Mouse (Mus musculus): Measurements from ENCODE around the gene Stard5.

The Stard5 gene

GRCm38 (mm10) chr7:83677296-83677695 is 45.5 kb downstream of the Stard5 start:
- ChIA-PET CTCF (interaction anchor here in 1 of 4 experiments (1.2 to 2.2 kb wide), 2 partner anchors 18 to 110 kb away, joined by 3 to 5 read pairs; no protein-coding TSS in a partner anchor), POLR2A (interaction anchor here in 2 of 4 experiments (0.5 to 1.2 kb wide), 3 partner anchors 105 to 225 kb away, joined by 3 read pairs; no protein-coding TSS in a partner anchor)

DNA sequence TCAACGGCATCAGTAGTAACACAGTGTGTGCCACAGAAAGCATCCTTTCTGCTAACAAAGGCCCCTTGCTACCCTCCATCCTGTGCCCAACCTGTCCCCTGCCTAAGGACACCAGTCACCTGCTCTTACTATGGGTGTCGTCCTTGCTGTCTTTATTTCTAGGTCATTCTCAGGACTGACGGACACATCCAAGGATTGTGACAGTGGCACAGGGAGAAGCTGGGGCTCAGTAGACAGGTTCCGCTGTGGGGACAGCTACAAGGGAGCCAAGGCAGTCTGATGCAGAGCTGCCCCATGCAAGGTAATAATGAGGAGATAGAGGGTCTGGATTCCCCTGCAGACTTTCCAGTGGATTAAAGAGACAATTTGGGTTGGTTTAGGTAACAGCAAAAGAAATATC is 46.7 kb downstream of the Stard5 start:
- POLR2A ChIA-PET: interaction anchor here in 1 of 4 experiments (0.9 kb wide), 1 partner anchor 47 kb away, joined by 3 read pairs; the partner anchor contains the start of gene Stard5
- CTCF ChIA-PET: interaction anchor here in 2 of 4 experiments (0.8 to 2.2 kb wide), 5 partner anchors 9 to 17 kb away, joined by 3 to 5 read pairs (median 4); no protein-coding TSS in a partner anchor

DNA sequence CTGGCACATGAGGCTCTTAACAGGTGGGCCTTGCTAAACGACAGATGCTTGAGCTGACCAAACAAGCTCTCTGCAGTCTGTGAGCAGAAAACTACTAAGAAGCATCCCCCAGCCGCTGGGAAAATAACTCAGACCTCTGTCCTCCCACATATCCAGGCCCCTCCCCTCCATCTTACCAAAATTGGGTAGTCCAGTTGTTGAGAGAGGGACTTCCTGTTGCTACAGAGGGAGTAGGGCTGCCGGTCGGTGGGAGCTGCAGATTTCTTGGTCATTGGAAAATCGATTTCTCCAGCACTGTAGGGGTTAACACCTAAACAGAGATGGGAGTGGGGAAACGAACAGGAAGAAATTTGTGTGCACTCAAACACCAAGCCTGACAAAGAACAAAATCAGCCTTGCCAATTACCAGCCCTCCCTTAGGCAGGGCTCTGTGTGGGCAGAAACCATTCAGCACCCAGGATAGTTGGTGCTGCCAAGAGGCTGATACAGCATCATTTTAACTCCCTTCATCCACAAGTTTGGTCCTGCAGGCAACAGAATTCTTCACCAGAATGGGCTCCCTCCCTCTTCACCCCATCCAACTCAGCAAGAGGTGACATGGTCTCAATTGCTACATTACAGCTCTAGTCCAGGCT is 51.0 kb downstream of the Stard5 start:
- POLR2A ChIA-PET: interaction anchor here in 1 of 4 experiments (0.6 kb wide), 1 partner anchor 1057 kb away, joined by 3 read pairs; no protein-coding TSS in a partner anchor
- CTCF ChIA-PET: interaction anchor here in 2 of 4 experiments (0.6 to 1.2 kb wide), 2 partner anchors 12 to 241 kb away, joined by 3 to 7 read pairs; no protein-coding TSS in a partner anchor

DNA sequence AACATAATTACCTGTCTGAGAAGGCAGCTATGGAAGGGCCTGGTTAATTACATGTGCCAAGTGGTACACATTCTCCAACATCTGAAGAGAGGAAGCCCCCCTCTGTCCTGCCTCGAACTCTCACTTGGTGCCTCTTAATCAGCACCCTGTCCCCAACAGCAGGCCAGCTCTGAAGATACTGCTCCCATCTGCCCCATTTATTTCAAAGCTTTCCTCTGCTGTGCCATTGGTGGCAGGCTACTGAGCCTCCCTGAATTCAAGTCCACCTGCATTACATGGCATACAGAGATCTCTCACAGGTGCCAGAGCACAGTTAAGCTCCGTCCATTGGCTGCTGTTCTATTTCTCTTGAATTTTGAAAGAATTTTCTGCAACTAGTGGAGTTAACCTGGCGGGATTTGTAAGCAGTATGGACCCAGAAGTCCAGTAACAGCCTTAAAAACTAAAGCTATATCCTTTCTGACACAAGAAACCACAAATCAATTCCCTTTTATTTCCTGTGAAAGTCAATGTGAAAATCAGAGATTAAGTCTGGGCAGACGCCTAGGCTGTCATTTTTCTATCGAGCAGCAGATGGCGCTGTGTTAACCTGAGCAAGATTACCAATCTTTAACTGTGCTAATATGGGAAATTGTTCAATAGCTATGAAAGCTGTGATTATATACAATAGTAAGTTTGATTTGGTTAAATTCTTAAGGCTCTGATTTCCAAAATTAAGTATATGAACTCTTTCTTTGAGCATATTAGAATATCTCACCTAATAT is 63.9 kb downstream of the Stard5 start:
- ChIA-PET CTCF (interaction anchor here (0.6 to 1.8 kb wide), 19 partner anchors 9 to 751 kb away, joined by 3 to 7 read pairs (median 3); no protein-coding TSS in a partner anchor), POLR2A (interaction anchor here in 3 of 4 experiments (0.6 to 1.7 kb wide), 3 partner anchors 190 to 205 kb away, joined by 3 to 6 read pairs (median 6); partner anchors contain the start of gene Mesd (in 1 of the 3))

DNA sequence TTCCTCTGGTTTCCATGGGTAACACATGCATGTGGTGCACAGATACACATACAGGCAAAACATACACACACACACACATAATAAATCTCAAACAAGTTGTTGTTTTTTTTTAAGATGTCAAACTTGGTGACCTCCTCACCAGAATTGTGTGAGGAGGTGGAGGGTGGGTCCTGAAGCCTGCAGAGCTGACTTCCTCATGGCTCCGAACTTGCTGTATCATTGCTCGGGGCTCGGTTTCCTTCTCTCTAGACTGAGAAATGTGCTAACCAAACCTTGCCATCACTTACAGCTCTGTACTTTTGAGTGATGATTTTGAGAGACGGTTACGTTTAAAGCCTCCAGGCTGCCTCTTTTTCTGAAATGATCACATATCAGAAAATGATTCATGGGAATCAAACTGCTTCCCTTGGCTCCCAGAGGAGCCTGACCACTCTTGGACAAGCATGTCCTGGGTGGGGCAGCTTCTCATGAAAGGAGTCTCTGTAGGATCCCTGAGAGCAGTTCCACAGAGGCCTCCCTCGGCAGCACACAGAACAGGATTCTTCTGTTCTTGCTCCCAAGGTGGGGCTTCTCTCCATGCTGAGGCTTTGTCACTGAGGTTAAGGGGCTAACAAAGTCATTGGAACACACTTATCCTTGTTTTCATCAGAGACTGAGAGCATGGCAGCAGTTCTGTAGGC is 67.4 kb downstream of the Stard5 start:
- ChIA-PET POLR2A (interaction anchor here in 1 of 4 experiments (1.4 kb wide), 1 partner anchor 192 kb away, joined by 3 read pairs; no protein-coding TSS in a partner anchor), CTCF (interaction anchor here in 1 of 4 experiments (0.6 kb wide), 1 partner anchor 12 kb away, joined by 5 read pairs; no protein-coding TSS in a partner anchor)
